Mouse (Mus musculus) retina, postnatal 7 days (tissue): ENCODE measurements around the gene Fam120b.

Source experiments
- DNase-seq: peaks from one replicate; pipeline ENCODE4 v3.0.0-alpha.2; 2012; ENCODE audit warnings: low read depth, low spot score

Gene Fam120b

GRCm38 (mm10) chr17:15395997-15396675 is at the start of gene Fam120b:
Fam120b (plus strand) TSS chr17:15396202.
- DNase-seq: peak; percentile 86

GRCm38 (mm10) chr17:15350152-15350551 is 45.9 kb upstream of the Fam120b start:
- no peak for DNase-seq

GRCm38 (mm10) chr17:15352869-15353610 is 43.0 kb upstream of the Fam120b start:
- no peak for DNase-seq

GRCm38 (mm10) chr17:15354006-15354405 is 42.0 kb upstream of the Fam120b start:
- no peak for DNase-seq

GRCm38 (mm10) chr17:15355072-15355471 is 40.9 kb upstream of the Fam120b start:
- DNase-seq: no peak

GRCm38 (mm10) chr17:15356526-15356925 is 39.5 kb upstream of the Fam120b start:
- no peak for DNase-seq

- no peak for DNase-seq
These were observed 38.9 kb upstream of the Fam120b start for GRCm38 (mm10) chr17:15357071-15357470.

GRCm38 (mm10) chr17:15363656-15364055 is 32.3 kb upstream of the Fam120b start:
- no peak for DNase-seq

GRCm38 (mm10) chr17:15365650-15366049 is 30.4 kb upstream of the Fam120b start:
- no peak for DNase-seq

- no peak for DNase-seq
These were observed 25.6 kb upstream of the Fam120b start for GRCm38 (mm10) chr17:15370401-15370800.

GRCm38 (mm10) chr17:15371967-15372835 is 23.8 kb upstream of the Fam120b start:
- no peak for DNase-seq

- no peak for DNase-seq
These were observed 22.9 kb upstream of the Fam120b start for GRCm38 (mm10) chr17:15372931-15373652.

- DNase-seq: no peak
These were observed 21.5 kb upstream of the Fam120b start for GRCm38 (mm10) chr17:15374321-15375141.

GRCm38 (mm10) chr17:15375224-15375623 is 20.8 kb upstream of the Fam120b start:
- DNase-seq: no peak

GRCm38 (mm10) chr17:15375701-15376493 is 20.1 kb upstream of the Fam120b start:
- DNase-seq: no peak

- DNase-seq: no peak
These were observed 19.4 kb upstream of the Fam120b start, which contains the start of gene Dll1 for GRCm38 (mm10) chr17:15376494-15377181. Dll1 (minus strand) TSS chr17:15376872.

- DNase-seq: no peak
These were observed 18.1 kb upstream of the Fam120b start for GRCm38 (mm10) chr17:15377901-15378300.

- DNase-seq: no peak
These were observed 17.4 kb upstream of the Fam120b start for GRCm38 (mm10) chr17:15378413-15379109.
